Mouse (Mus musculus) megakaryocyte progenitor cell, adult 5-6 weeks (primary cell): ENCODE data around the gene Hsh2d. TPM values are rescaled to one million over a fixed set of nuclear protein-coding genes. Genes with fewer than 3 reads are reported as not detected.
A peak's percentile ranks its signal among the peaks of the same experiment; 100 is the strongest.

ENCODE experiments used
- ATAC-seq: replicated peaks from 2 replicates; pipeline ENCODE4 v1.8.0; 2016; ENCODE audit warnings: mild to moderate bottlenecking, moderate TSS enrichment, inconsistent platforms; ENCODE audit not compliant: poor library complexity
- total RNA-seq, 2 experiments: library from RNA; stranded (forward) in 1 of 2; stranded (reverse) in 1 of 2; fragments of 157-497, 149-512 nt in 1 of 2; fragments of 200-1000 nt in 1 of 2; gene quantifications; 2 replicates each; pipeline versions ENCODE4 v1.2.3 to v1.2.4; 2015 to 2017

Hsh2d gene
- total RNA-seq, 2 experiments from 2014 or later: 5.9 to 8.7 TPM

- peak; percentile 90 for ATAC-seq
These were observed 5.8 kb upstream of the Hsh2d start for GRCm38 (mm10) chr8:72183554-72184202.

GRCm38 (mm10) chr8:72187793-72188331, 1.6 kb upstream of the Hsh2d start:
- no peak for ATAC-seq

DNA sequence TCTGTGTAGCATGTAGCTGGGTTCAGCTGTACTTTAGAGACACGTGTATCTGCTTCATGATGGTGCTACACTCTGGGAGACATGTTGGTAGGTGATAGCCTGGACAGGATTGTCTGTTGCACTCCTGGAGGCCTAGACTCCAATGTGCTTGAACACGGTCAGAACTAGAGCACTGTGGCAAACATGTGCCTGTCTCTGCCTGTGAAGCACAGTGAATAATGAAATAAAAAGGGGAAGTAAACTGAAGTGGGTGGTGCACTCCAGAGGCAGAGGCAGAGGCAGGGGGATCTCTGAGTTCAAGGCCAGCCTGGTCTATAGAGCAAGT, 739 bp downstream of the Hsh2d start:
- ATAC-seq: peak; percentile 59

DNA sequence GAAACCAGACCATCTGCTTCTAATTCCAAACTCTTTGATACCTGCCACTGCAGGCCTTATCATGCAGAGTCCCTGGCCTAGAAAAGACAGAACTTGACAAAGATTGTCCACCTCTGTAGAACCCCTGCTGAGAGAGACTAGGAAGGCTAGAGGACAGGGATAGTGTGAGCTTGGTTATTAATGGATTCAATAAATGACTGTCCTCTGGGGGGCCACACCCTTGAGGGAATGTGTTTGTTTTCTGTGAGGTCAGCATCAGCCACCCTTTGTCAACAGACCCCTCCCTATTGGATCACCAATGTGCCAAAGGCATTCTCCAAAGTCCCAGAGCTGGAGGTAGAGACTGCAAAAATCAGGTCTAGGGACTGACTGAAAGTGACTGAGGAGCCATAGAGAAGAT, 2.6 kb downstream of the Hsh2d start:
- no peak for ATAC-seq

GRCm38 (mm10) chr8:72197997-72198396, 8.6 kb downstream of the Hsh2d start:
- peak; percentile 68 for ATAC-seq

DNA sequence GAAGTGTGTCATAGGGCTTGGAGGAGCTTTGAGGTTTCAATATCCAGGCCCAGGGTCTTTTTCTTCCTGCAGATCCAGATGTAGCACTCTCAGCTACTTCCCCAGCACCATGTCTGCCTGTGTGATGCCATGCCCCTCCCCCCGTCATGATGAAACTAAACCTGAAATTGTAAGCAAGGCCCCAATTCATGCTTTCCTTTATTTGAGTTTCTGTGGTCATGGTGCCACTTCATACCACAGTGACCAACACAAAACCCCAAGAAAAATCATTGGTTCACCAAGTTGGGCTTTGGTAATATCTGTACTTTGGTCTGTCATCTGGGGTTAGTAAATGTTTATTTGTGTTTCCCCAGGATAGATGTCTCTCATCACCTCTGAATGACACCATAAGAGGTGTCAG, 19.1 kb downstream of the Hsh2d start:
- ATAC-seq: 0 out of 2 replicates have a peak, but pooled peaks have one; percentile 15

DNA sequence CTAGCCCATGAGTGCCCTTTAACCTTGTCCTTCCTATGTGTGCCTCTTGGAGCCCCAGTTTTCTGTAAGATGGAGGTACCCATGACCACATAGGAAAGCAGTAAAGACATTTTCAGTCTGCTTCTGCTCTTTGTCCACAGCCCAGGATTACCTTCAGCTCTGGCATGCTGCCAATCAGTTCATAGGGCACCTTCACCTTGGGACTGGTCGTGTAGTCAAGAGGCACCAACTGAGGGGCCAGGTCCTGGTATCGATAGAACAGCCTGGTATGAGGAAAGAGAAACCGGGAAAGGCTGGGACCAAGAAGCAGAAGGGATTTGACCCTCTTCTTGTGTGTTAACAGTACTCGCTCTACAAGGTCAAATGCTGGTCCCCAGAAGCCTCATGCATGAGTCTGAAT, 20.8 kb downstream of the Hsh2d start:
- ATAC-seq: no peak

DNA sequence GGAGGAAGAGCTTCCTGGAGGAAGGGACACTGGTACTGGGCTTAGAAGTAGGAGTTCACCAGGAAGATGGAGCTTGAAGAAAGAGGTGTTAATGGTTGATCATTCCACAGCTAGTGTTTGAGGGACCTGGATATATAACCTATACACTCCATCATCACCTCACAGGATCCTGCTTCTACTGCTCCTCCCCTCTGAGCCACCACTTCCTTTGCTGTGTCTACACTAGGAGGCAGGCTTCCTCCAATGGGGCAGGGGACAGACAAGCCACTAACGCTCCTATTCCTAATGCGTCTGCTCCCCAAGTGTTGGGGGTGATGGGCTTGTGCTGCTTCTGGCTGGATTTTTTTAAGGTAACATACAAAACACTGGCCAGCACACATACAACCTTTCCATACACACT, 21.3 kb downstream of the Hsh2d start:
- ATAC-seq: no peak; the same call in 1 of the 2 replicates

GRCm38 (mm10) chr8:72211846-72212245, 22.4 kb downstream of the Hsh2d start:
- no peak for ATAC-seq

DNA sequence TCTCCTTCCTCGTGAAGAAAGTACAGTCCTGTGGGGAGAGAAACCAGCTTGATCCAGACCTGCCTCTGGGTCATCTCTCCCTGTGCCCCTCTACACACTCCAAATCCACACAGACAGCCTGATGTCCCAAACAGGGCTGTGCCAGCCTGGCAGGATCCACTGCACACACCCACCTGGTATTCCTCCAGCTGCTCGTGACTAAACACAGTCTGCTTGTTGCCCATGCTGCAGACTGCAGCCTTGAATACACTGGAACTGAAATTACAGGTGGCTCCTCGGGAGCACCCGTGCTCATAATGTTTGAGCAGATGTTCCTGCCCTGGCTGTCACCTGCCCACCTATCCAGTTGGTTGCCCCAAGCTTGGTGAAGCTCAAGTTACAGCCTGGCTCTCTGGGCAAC, 23.3 kb downstream of the Hsh2d start, which contains the start of gene Cib3:
TSS of gene Cib3 (minus strand) at position 87 of the 400 bp plus-strand sequence.
- no peak for ATAC-seq

DNA sequence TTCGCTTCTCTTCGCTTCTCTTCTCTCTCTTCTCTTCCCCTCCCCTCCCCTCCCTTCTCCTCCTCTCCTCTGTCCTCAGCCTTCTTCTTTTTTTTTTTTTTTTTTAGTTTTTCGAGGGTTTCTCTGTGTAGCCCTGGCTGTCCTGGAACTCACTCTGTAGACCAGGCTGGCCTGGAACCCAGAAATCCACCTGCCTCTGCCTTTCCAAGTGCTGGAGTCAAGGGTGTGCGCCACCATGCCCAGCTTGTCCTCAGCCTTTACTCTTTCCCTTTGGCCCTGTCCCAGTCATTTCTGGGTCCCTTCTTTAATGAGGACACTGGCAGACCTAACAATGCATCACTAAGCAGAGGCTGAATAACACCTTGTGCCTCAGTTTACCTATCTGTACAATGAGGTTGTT, 24.1 kb downstream of the Hsh2d start, which contains the start of gene Gm11034:
TSS of gene Gm11034 (minus strand) at position 101 of the 400 bp plus-strand sequence.
- no peak for ATAC-seq

GRCm38 (mm10) chr8:72215060-72215459, 25.6 kb downstream of the Hsh2d start:
- 0 out of 2 replicates have a peak, but pooled peaks have one; percentile 12 for ATAC-seq

- ATAC-seq: peak; percentile 75
These were observed 26.4 kb downstream of the Hsh2d start for GRCm38 (mm10) chr8:72215871-72216270.

DNA sequence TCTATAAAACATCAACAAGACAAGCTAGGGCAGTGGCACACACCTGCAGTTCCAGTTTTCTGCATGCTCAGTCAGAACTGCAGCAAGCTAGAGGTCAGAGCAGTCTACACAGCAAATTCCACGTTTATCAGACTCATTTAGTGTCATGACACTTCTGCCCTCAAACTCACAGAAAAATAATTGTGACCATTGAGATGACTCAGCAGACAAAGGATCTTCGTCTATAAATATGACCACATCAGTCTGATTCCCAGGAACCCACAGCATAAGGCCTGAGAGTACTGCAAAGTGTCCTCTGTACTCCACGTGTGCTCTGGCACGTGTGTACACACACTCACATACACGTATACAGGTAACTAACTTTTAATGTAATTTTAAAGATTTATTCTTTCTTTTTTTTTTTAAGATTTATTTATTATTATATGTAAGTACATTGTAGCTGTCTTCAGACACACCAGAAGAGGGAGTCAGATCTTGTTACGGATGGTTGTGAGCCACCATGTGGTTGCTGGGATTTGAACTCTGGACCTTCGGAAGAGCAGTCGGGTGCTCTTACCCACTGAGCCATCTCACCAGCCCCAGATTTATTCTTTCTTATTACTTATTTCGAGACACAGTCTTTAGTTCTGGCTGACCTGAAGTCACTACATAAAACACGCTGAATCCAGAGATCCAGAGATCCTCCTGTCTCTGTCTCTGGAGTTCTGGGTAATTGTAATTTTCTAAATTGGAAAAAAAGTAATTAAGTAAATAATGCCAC, 29.5 kb downstream of the Hsh2d start:
- ATAC-seq: no peak

- peak; percentile 94 for ATAC-seq
These were observed 30.3 kb downstream of the Hsh2d start, which contains the start of gene Fam32a for GRCm38 (mm10) chr8:72219541-72220363. TSS of gene Fam32a (plus strand) at chr8:72219730.

- no peak; the same call in 1 of the 2 replicates for ATAC-seq
These were observed 31.3 kb downstream of the Hsh2d start for GRCm38 (mm10) chr8:72220758-72221157.

DNA sequence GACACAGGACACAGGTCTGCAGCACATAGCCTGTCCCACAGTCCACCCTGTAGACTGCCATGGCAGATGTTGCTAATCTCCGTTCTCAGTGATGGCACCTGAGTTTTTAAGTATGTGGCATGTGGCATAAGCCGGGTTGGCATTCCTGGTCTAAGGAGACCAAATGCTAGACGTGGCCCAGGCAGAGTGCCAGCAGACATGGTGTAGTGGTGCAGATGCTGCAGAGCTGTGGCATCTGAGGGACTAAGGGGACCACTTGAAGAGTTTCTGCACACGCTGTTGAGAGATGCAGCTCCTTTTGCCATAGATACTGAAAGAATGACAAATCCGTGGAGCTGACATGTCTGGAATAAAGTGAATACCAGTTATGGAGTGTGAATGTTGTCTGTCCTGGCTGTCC, 33.2 kb downstream of the Hsh2d start:
- ATAC-seq: no peak

GRCm38 (mm10) chr8:72239499-72240402, 50.3 kb downstream of the Hsh2d start, which contains the start of gene Ap1m1:
TSS of gene Ap1m1 (plus strand) at chr8:72240018.
- peak; percentile 87 for ATAC-seq

- ATAC-seq: peak; percentile 7
These were observed 50.9 kb downstream of the Hsh2d start for GRCm38 (mm10) chr8:72240403-72240763.

DNA sequence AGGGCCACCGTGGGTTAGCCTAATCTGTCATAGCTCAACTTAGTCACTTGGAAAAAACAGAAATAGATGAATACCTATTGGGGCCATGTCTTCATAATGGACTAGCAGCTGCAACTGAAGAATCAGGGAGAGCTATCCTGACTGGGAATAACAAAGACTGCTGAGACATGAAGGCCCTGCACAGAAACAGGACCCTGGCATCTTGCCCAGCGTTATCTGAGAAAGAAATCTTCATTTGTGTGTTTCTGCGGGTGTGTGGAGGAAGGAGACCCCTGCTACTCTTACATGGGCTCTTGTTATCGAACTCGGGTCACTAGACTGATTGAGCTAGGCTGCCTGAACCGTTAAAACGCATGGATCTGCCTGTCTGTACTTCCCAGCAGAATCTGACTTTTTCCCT, 51.5 kb downstream of the Hsh2d start:
- ATAC-seq: no peak
